13 mouse cellular contexts compared by ENCODE assay signal in the genomic region with DNA sequence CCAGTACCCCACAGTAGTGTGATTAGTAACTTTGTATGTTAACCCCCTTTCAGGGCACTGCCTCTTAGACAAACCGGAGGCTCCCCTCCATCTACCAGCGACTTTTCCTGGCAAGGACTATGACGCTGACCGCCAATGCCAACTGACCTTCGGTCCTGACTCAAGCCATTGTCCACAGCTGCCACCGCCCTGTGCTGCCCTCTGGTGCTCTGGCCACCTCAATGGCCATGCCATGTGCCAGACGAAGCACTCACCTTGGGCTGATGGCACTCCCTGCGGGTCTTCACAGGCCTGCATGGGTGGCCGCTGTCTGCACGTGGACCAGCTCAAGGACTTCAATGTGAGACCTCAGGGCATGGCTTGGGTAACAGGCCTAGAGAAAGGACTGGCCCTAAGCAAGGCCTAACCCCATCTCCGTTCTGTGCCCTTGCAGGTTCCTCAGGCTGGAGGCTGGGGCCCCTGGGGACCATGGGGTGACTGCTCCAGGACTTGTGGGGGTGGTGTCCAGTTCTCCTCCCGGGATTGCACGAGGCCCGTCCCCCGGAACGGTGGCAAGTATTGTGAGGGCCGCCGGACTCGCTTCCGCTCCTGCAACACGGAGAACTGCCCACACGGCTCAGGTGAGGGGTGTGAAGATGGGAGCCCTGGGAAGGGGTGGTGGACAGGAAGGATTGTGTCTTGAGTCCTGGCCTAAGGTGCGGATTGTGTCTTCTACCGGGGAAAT. TPM values are rescaled to one million over a fixed set of nuclear protein-coding genes. Genes with fewer than 3 reads are reported as not detected.
DNase-seq lines count a peak whose midpoint lies in the region; ATAC-seq and TF ChIP-seq lines count a peak whose summit lies in the region.
"Had no signal": no experiment of that assay in that cellular context is flagged by ENCODE, and none has a peak within 500 bp of the region (broad histone marks: within the 10 kb centered on the region; RNA-seq: fewer than 3 reads in every experiment).

No protein-coding gene starts in this region.

- TF ChIP-seq EP300 in liver, postnatal 0 days (IDR thresholded peaks at IDR 0.05; ENCODE audit: low read depth): no peak

- no peak overlapping the region for H3K9ac ChIP-seq in liver, postnatal 0 days (replicated peaks)
- no peak overlapping the region for H3K9ac ChIP-seq in liver, embryonic 12.5 days
- H3K9ac ChIP-seq: lung, embryonic 14.5 days; midbrain, embryonic 13.5 days; neural tube, embryonic 12.5 days had no signal

- ATAC-seq in liver, postnatal 0 days: peak; percentile 33; the same call in 1 of the 2 replicates
- no peak for ATAC-seq in liver, embryonic 12.5 days
- ATAC-seq in erythroblast, adult 5-6 weeks (replicated peaks; ENCODE audit: low FRiP score, poor library complexity, severe bottlenecking): no peak
- ATAC-seq: midbrain, embryonic 13.5 days had no signal

- H3K4me2 ChIP-seq in liver, postnatal 0 days (ENCODE audit: low read depth, low read length): no peak overlapping the region
- no peak overlapping the region for H3K4me2 ChIP-seq in liver, embryonic 12.5 days
- H3K4me2 ChIP-seq: lung, embryonic 14.5 days; midbrain, embryonic 13.5 days; neural tube, embryonic 12.5 days had no signal

- intact Hi-C loops in gastrocnemius, adult 2 months (cut with DNase I): loop anchor here (2.0 kb wide), 2 partner anchors 33 to 139 kb away; a partner anchor contains a TSS

- H3K27me3 ChIP-seq in liver, postnatal 0 days (ENCODE audit: insufficient read depth, low read length): peaks cover 11% of the 10 kb centered on the region; the same call in 1 of the 2 replicates
- peaks cover 66% of the 10 kb centered on the region for H3K27me3 ChIP-seq in liver, embryonic 12.5 days (replicated peaks)
- H3K27me3 ChIP-seq: midbrain, embryonic 13.5 days; neural tube, embryonic 12.5 days had no signal

- H3K9me3 ChIP-seq in liver, postnatal 0 days (ENCODE audit: low read length): no peaks in the 10 kb centered on the region
- no peaks in the 10 kb centered on the region for H3K9me3 ChIP-seq in liver, embryonic 12.5 days (replicated peaks)
- H3K9me3 ChIP-seq: midbrain, embryonic 13.5 days; neural tube, embryonic 12.5 days had no signal

- no peak overlapping the region for H3K27ac ChIP-seq in gastrocnemius, adult 2 months
- H3K27ac ChIP-seq in liver, postnatal 0 days (ENCODE audit: low read depth): no peak overlapping the region
- H3K27ac ChIP-seq in liver, embryonic 12.5 days: no peak overlapping the region
- no peak overlapping the region for H3K27ac ChIP-seq in olfactory bulb, adult 2 months (ENCODE audit: insufficient read depth, low read depth, low read length)
- H3K27ac ChIP-seq: midbrain, embryonic 13.5 days; neural tube, embryonic 12.5 days had no signal

- no peaks in the 10 kb centered on the region for H3K36me3 ChIP-seq in liver, postnatal 0 days (replicated peaks; ENCODE audit: insufficient read depth, low read length)
- no peaks in the 10 kb centered on the region for H3K36me3 ChIP-seq in liver, embryonic 12.5 days

- H3K4me1 ChIP-seq in liver, postnatal 0 days (ENCODE audit: insufficient read depth): peaks cover 8% of the 10 kb centered on the region
- H3K4me1 ChIP-seq in liver, embryonic 12.5 days: peaks cover 38% of the 10 kb centered on the region
- H3K4me1 ChIP-seq in olfactory bulb, adult 2 months (ENCODE audit: control insufficient read depth, insufficient read depth, low read length): peaks cover 21% of the 10 kb centered on the region

- no peak overlapping the region for H3K4me3 ChIP-seq in gastrocnemius, adult 2 months
- no peak overlapping the region for H3K4me3 ChIP-seq in liver, postnatal 0 days (ENCODE audit: low read depth, low read length)
- no peak overlapping the region for H3K4me3 ChIP-seq in liver, embryonic 12.5 days
- H3K4me3 ChIP-seq in olfactory bulb, adult 2 months (ENCODE audit: insufficient read depth, low read depth, low read length): no peak overlapping the region
- H3K4me3 ChIP-seq: midbrain, embryonic 13.5 days; neural tube, embryonic 12.5 days had no signal

- DNase-seq in gastrocnemius, adult 2 months: no peak
- DNase-seq in gastrocnemius, adult 18-20 months (ENCODE audit: low spot score): no peak
- no peak for DNase-seq in liver, postnatal 0 days
- DNase-seq in adrenal gland, postnatal 36 days: peak; percentile 79 to 81
- no peak for DNase-seq in heart, adult 18-20 months

- peak; percentile 12; the same call in 1 of the 2 replicates for TF ChIP-seq CTCF in gastrocnemius, adult 2 months (IDR thresholded peaks at IDR 0.05)
- TF ChIP-seq CTCF in liver, postnatal 0 days (IDR thresholded peaks at IDR 0.05; ENCODE audit: low read depth): peak; percentile 52
- TF ChIP-seq CTCF in olfactory bulb, adult 2 months (IDR thresholded peaks at IDR 0.05; ENCODE audit: insufficient read depth, low read depth, low read length): 0 out of 2 replicates have a peak, but pooled peaks have one; percentile 8

- TF ChIP-seq POLR2A in olfactory bulb, adult 2 months (IDR thresholded peaks at IDR 0.05; ENCODE audit: insufficient read depth, low read depth, low read length): no peak

- WGBS in liver, postnatal 0 days (ENCODE audit: insufficient replicate concordance): 80% methylated on average over 24 of the region's 24 CpGs
- 75% methylated on average over 24 of the region's 24 CpGs for WGBS in liver, embryonic 12.5 days (ENCODE audit: insufficient replicate concordance)
- WGBS in olfactory bulb, adult 2 months: 90% methylated on average over 24 of the region's 24 CpGs

RNA-seq across cellular contexts. Expression of a gene that starts 5.1 kb away (rescaled TPM):
- 1,000 to 10,000 TPM; 1,014 to 1,063 TPM for total RNA-seq in gastrocnemius, adult 2 months (2021)
- total RNA-seq in gastrocnemius, adult 18-20 months (2021): 100 to 1,000 TPM; 804 to 821 TPM
- polyA plus RNA-seq in liver, postnatal 0 days (2015; fragmentation: Nextera tagmentation; extraction: Ambion mirVana): 158 and 170 TPM in 2 replicates
- 160 and 167 TPM in 2 replicates for polyA plus RNA-seq in liver, embryonic 12.5 days (2016; fragmentation: Nextera tagmentation; extraction: Ambion mirVana)
- 100 to 1,000 TPM; 657 to 866 TPM for total RNA-seq in adrenal gland, postnatal 36 days (2021)
- 704 TPM in 1 of 2 replicates, not detected in the other for polyA plus RNA-seq in olfactory bulb, adult 2 months (2012; ENCODE audit: insufficient read depth, insufficient read length, low replicate concordance, missing spikeins)
- 62.9 and 78.4 TPM in 2 replicates for total RNA-seq in erythroblast, adult 5-6 weeks (2015; ENCODE audit: low replicate concordance)
- total RNA-seq in erythroblast, adult 5-6 weeks (2017; ENCODE audit: low replicate concordance): 48.0 and 62.1 TPM in 2 replicates
- 1,000 to 10,000 TPM; 1,592 to 1,593 TPM for total RNA-seq in heart, adult 18-20 months (2021)

RNA-seq across cellular contexts. Expression of a gene that starts 6.0 kb away (rescaled TPM):
- total RNA-seq in gastrocnemius, adult 2 months (2021): under 1 TPM; 0.15 to 0.73 TPM
- total RNA-seq in gastrocnemius, adult 18-20 months (2021): under 1 TPM; 0.48 to 0.90 TPM
- polyA plus RNA-seq in liver, postnatal 0 days (2015; fragmentation: Nextera tagmentation; extraction: Ambion mirVana): 0.41 and 0.51 TPM in 2 replicates
- 0.61 and 0.72 TPM in 2 replicates for polyA plus RNA-seq in liver, embryonic 12.5 days (2016; fragmentation: Nextera tagmentation; extraction: Ambion mirVana)
- 1 to 10 TPM in 1 of 2 experiments, under 1 TPM in 1; 0.79 to 4.2 TPM for total RNA-seq in adrenal gland, postnatal 36 days (2021)
- not detected in 2 replicates for polyA plus RNA-seq in olfactory bulb, adult 2 months (2012; ENCODE audit: insufficient read depth, insufficient read length, low replicate concordance, missing spikeins)
- 0.19 TPM in 1 of 2 replicates, not detected in the other for total RNA-seq in erythroblast, adult 5-6 weeks (2015; ENCODE audit: low replicate concordance)
- total RNA-seq in erythroblast, adult 5-6 weeks (2017; ENCODE audit: low replicate concordance): not detected in 2 replicates
- total RNA-seq in heart, adult 18-20 months (2021): 1 to 10 TPM in 1 of 2 experiments, under 1 TPM in 1; 0.57 to 1.2 TPM
- total RNA-seq: common myeloid progenitor, adult 5-6 weeks had no signal
- polyA plus RNA-seq: erythroblast, embryonic 14.5 days had no signal

RNA-seq across cellular contexts. Expression of a gene that starts 13.9 kb away (rescaled TPM):
- total RNA-seq in gastrocnemius, adult 2 months (2021): 10 to 100 TPM; 12.1 to 12.5 TPM
- total RNA-seq in gastrocnemius, adult 18-20 months (2021): 10 to 100 TPM; 12.0 to 13.0 TPM
- 16.0 and 16.7 TPM in 2 replicates for polyA plus RNA-seq in liver, postnatal 0 days (2015; fragmentation: Nextera tagmentation; extraction: Ambion mirVana)
- 29.9 and 35.8 TPM in 2 replicates for polyA plus RNA-seq in liver, embryonic 12.5 days (2016; fragmentation: Nextera tagmentation; extraction: Ambion mirVana)
- 10 to 100 TPM; 27.1 to 36.6 TPM for total RNA-seq in adrenal gland, postnatal 36 days (2021)
- polyA plus RNA-seq in olfactory bulb, adult 2 months (2012; ENCODE audit: insufficient read depth, insufficient read length, low replicate concordance, missing spikeins): not detected in 2 replicates
- 8.1 and 11.3 TPM in 2 replicates for total RNA-seq in erythroblast, adult 5-6 weeks (2015; ENCODE audit: low replicate concordance)
- total RNA-seq in erythroblast, adult 5-6 weeks (2017; ENCODE audit: low replicate concordance): 7.7 and 29.1 TPM in 2 replicates
- total RNA-seq in heart, adult 18-20 months (2021): 10 to 100 TPM; 18.7 to 19.6 TPM

RNA-seq across cellular contexts. Expression of a gene that starts 22.1 kb away (rescaled TPM):
- 1 to 10 TPM; 2.5 to 6.1 TPM for total RNA-seq in gastrocnemius, adult 2 months (2021)
- total RNA-seq in gastrocnemius, adult 18-20 months (2021): 1 to 10 TPM; 2.2 to 4.9 TPM
- 171 and 176 TPM in 2 replicates for polyA plus RNA-seq in liver, postnatal 0 days (2015; fragmentation: Nextera tagmentation; extraction: Ambion mirVana)
- polyA plus RNA-seq in liver, embryonic 12.5 days (2016; fragmentation: Nextera tagmentation; extraction: Ambion mirVana): 55.8 and 60.7 TPM in 2 replicates
- total RNA-seq in adrenal gland, postnatal 36 days (2021): 10 to 100 TPM; 15.2 to 20.4 TPM
- polyA plus RNA-seq in olfactory bulb, adult 2 months (2012; ENCODE audit: insufficient read depth, insufficient read length, low replicate concordance, missing spikeins): not detected in 2 replicates
- total RNA-seq in erythroblast, adult 5-6 weeks (2015; ENCODE audit: low replicate concordance): 269 and 282 TPM in 2 replicates
- 89.5 and 162 TPM in 2 replicates for total RNA-seq in erythroblast, adult 5-6 weeks (2017; ENCODE audit: low replicate concordance)
- total RNA-seq in heart, adult 18-20 months (2021): 10 to 100 TPM; 10.2 to 13.4 TPM

RNA-seq across cellular contexts. Expression of a gene that starts 24.7 kb away (rescaled TPM):
- 1 to 10 TPM; 7.9 to 8.6 TPM for total RNA-seq in gastrocnemius, adult 2 months (2021)
- 1 to 10 TPM; 7.8 to 7.9 TPM for total RNA-seq in gastrocnemius, adult 18-20 months (2021)
- 61.5 and 69.6 TPM in 2 replicates for polyA plus RNA-seq in liver, postnatal 0 days (2015; fragmentation: Nextera tagmentation; extraction: Ambion mirVana)
- 199 and 207 TPM in 2 replicates for polyA plus RNA-seq in liver, embryonic 12.5 days (2016; fragmentation: Nextera tagmentation; extraction: Ambion mirVana)
- 10 to 100 TPM; 31.1 to 40.8 TPM for total RNA-seq in adrenal gland, postnatal 36 days (2021)
- not detected in 2 replicates for polyA plus RNA-seq in olfactory bulb, adult 2 months (2012; ENCODE audit: insufficient read depth, insufficient read length, low replicate concordance, missing spikeins)
- 416 and 462 TPM in 2 replicates for total RNA-seq in erythroblast, adult 5-6 weeks (2015; ENCODE audit: low replicate concordance)
- total RNA-seq in erythroblast, adult 5-6 weeks (2017; ENCODE audit: low replicate concordance): 506 and 765 TPM in 2 replicates
- total RNA-seq in heart, adult 18-20 months (2021): 10 to 100 TPM; 13.1 to 13.6 TPM

Comparison
In these comparisons a context has a peak if more than half of its experiments do, and no peak if none do; other contexts are left out.
1. DNase-seq: peak in adrenal gland, postnatal 36 days (2 of 2); none in gastrocnemius, adult 2 months (single experiment), gastrocnemius, adult 18-20 months (single experiment), liver, postnatal 0 days (single experiment) and heart, adult 18-20 months (0 of 2).
2. RNA of a gene that starts 5.1 kb away (total RNA-seq): 1,592 to 1,593 TPM in heart, adult 18-20 months, 1,014 to 1,063 TPM in gastrocnemius, adult 2 months, 657 to 866 TPM in adrenal gland, postnatal 36 days and 804 to 821 TPM in gastrocnemius, adult 18-20 months; 48.0 to 78.4 TPM in erythroblast, adult 5-6 weeks; every median in the first group is over 4 times any median in the second.
3. Peak in every context shown above with its lines, with median percentiles within 50 percentile points of each other: CTCF ChIP-seq.